Mouse (Mus musculus) ES-E14 (cell line): ENCODE data around the gene Pabpc1l.
A peak's percentile ranks its signal among the peaks of the same experiment; 100 is the strongest.

Experiments used
- CHD2 ChIP-seq: IDR thresholded peaks from 2 replicates; pipeline ENCODE4 v1.6.1; 2014; ENCODE audit warnings: mild to moderate bottlenecking, low read depth, low read length, inconsistent platforms
- HCFC1 ChIP-seq: IDR thresholded peaks from 2 replicates; pipeline ENCODE4 v1.6.1; 2012; ENCODE audit warnings: low read length, inconsistent platforms, borderline replicate concordance; ENCODE audit not compliant: insufficient read depth
- MAFK ChIP-seq: IDR thresholded peaks from 2 replicates; pipeline ENCODE4 v1.6.1; 2014; ENCODE audit warnings: mild to moderate bottlenecking, low read depth, low read length, inconsistent platforms; ENCODE audit not compliant: insufficient read depth
- ZC3H11A ChIP-seq: IDR thresholded peaks from 2 replicates; pipeline ENCODE4 v1.6.1; 2012; ENCODE audit warnings: low read depth, mild to moderate bottlenecking, inconsistent platforms, low read length, borderline replicate concordance
- ZNF384 ChIP-seq: IDR thresholded peaks from 2 replicates; pipeline ENCODE4 v1.6.1; 2012; ENCODE audit warnings: low read depth, low read length, inconsistent platforms

GRCm38 (mm10) chr2:163994977-163995862 lies 30.0 kb upstream of the Pabpc1l start:
- no peak for TF ChIP-seq CHD2
- no peak for TF ChIP-seq ZC3H11A
- 0 out of 2 replicates have a peak, but pooled peaks have one; percentile 18 for TF ChIP-seq HCFC1
- TF ChIP-seq MAFK: no peak
- TF ChIP-seq ZNF384: no peak
